Mouse (Mus musculus) ES-E14 (cell line): ENCODE measurements around the gene Tmem104. TPM values are rescaled to one million over a fixed set of nuclear protein-coding genes. Genes with fewer than 3 reads are reported as not detected.
A peak's percentile ranks its signal among the peaks of the same experiment; 100 is the strongest.

Source experiments
- DNase-seq: peaks from one replicate; pipeline ENCODE4 v3.0.0-alpha.2; 2013; ENCODE audit warnings: low read depth, low spot score
- H3K27ac ChIP-seq: 2 replicates; pipeline ENCODE4 v1.5.1; 2012; ENCODE audit warnings: low read depth, mild to moderate bottlenecking, low read length, moderate library complexity, mixed read lengths; ENCODE audit not compliant: poor library complexity, insufficient read depth, severe bottlenecking
- H3K36me3 ChIP-seq: 2 replicates; pipeline ENCODE4 v1.6.1; 2012; ENCODE audit warnings: mild to moderate bottlenecking, low read length, moderate library complexity, mixed read lengths; ENCODE audit not compliant: control insufficient read depth, poor library complexity, insufficient read depth, severe bottlenecking
- H3K4me1 ChIP-seq, 2 experiments: fragments of 150-350 bp in 1 of 2; sonication (generic) in 1 of 2; 2 replicates each; pipeline ENCODE4 v1.6.1; 2012; ENCODE audit warnings: low read length in 2 of 2, mild to moderate bottlenecking in 1 of 2, mixed read lengths in 1 of 2; ENCODE audit not compliant: control insufficient read depth in 2 of 2, insufficient read depth in 2 of 2, poor library complexity in 1 of 2
- H3K4me3 ChIP-seq, 2 experiments: fragments of 150-350 bp in 1 of 2; sonication (generic) in 1 of 2; 2 replicates each; pipeline ENCODE4 v1.5.1; 2012; ENCODE audit warnings: low read length in 2 of 2, low read depth in 1 of 2, mild to moderate bottlenecking in 1 of 2, mixed read lengths in 1 of 2; ENCODE audit not compliant: insufficient read depth in 1 of 2, poor library complexity in 1 of 2, severe bottlenecking in 1 of 2
- H3K9ac ChIP-seq: 2 replicates; pipeline ENCODE4 v1.6.1; 2012; ENCODE audit warnings: low read depth, mild to moderate bottlenecking, low read length, mixed read lengths; ENCODE audit not compliant: poor library complexity, insufficient read depth, severe bottlenecking
- H3K9me3 ChIP-seq: fragments of 150-350 bp; sonication (generic); 2 replicates; pipeline ENCODE4 v1.6.1; 2012; ENCODE audit warnings: low read depth, mild to moderate bottlenecking, low read length; ENCODE audit not compliant: control insufficient read depth, insufficient read depth
- CHD2 ChIP-seq: IDR thresholded peaks from 2 replicates; pipeline ENCODE4 v1.6.1; 2014; ENCODE audit warnings: mild to moderate bottlenecking, low read depth, low read length, inconsistent platforms
- HCFC1 ChIP-seq: IDR thresholded peaks from 2 replicates; pipeline ENCODE4 v1.6.1; 2012; ENCODE audit warnings: low read length, inconsistent platforms, borderline replicate concordance; ENCODE audit not compliant: insufficient read depth
- MAFK ChIP-seq: IDR thresholded peaks from 2 replicates; pipeline ENCODE4 v1.6.1; 2014; ENCODE audit warnings: mild to moderate bottlenecking, low read depth, low read length, inconsistent platforms; ENCODE audit not compliant: insufficient read depth
- ZC3H11A ChIP-seq: IDR thresholded peaks from 2 replicates; pipeline ENCODE4 v1.6.1; 2012; ENCODE audit warnings: low read depth, mild to moderate bottlenecking, inconsistent platforms, low read length, borderline replicate concordance
- ZNF384 ChIP-seq: IDR thresholded peaks from 2 replicates; pipeline ENCODE4 v1.6.1; 2012; ENCODE audit warnings: low read depth, low read length, inconsistent platforms
- in situ Hi-C, 2 experiments: fragments of 600-800 bp; cut with MboI; formaldehyde crosslinking; loops; one replicate each; pipeline ENCODE4 v1.15.1; 2025; ENCODE audit warnings: low sequenced_read_pairs in 2 of 2, inconsistent platforms in 1 of 2; ENCODE audit not compliant: unreplicated experiment in 2 of 2
- total RNA-seq: library from RNA; depleted of rRNA; stranded (reverse); fragments of 300-350 nt; gene quantifications from 2 replicates; pipeline ENCODE4 v1.2.3, GENCODE M21; 2012

The Tmem104 gene
- total RNA-seq, 1 experiment = 14.7 TPM

- no peak overlapping the region for H3K9ac ChIP-seq
- DNase-seq = no peak
- in situ Hi-C loops = loop anchor here in 1 of 2 experiments (5.0 kb wide), 1 partner anchor 72 kb away; no protein-coding TSS in a partner anchor
- no peak overlapping the region for H3K27ac ChIP-seq
- H3K9me3 ChIP-seq = no peaks in the 10 kb centered on the region
- peaks cover 2 to 10% of the 10 kb centered on the region in 2 experiments; a peak in 3 of 4 replicates for H3K4me1 ChIP-seq
- H3K36me3 ChIP-seq = 0 out of 2 replicates have a peak, but pooled peaks cover 3% of the 10 kb centered on the region
- no peak overlapping the region for H3K4me3 ChIP-seq
- TF ChIP-seq CHD2 (no peak), ZNF384 (no peak), ZC3H11A (no peak), HCFC1 (no peak), MAFK (no peak)
These were observed 87.5 kb downstream of the Tmem104 start for GRCm38 (mm10) chr11:115274771-115275170.

DNA sequence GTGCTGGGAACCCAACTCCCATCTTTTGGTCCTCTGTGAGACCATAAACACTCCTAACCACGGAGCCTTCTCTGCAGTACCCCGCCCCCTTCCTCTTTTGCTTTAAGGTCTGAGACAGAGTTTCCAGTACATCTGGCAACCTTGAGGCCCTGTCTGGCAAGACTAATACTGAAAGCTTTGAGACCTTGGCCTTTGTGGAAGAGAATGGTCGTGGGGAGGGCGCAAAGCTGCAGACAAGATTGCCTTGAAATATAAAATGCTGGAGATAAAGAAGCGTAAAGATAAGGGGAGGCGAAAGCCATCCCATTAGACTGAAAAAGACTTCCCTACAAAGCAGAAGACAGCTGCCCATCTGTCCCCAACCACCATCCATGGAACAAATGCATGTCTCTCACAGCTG lies 88.2 kb downstream of the Tmem104 start:
- Histone ChIP-seq H3K9me3 (no peaks in the 10 kb centered on the region), H3K27ac (no peak overlapping the region), H3K36me3 (0 out of 2 replicates have a peak, but pooled peaks cover 3% of the 10 kb centered on the region), H3K4me3 (no peak overlapping the region), H3K4me1 (peaks cover 2 to 8% of the 10 kb centered on the region in 2 experiments; a peak in 3 of 4 replicates), H3K9ac (no peak overlapping the region)
- TF ChIP-seq ZNF384 (no peak), MAFK (no peak), CHD2 (no peak), HCFC1 (no peak), ZC3H11A (no peak)
- in situ Hi-C loops = no loop called here
- DNase-seq = no peak

- TF ChIP-seq MAFK (no peak), HCFC1 (no peak), ZC3H11A (no peak), ZNF384 (no peak), CHD2 (no peak)
- Histone ChIP-seq H3K36me3 (0 out of 2 replicates have a peak, but pooled peaks cover 3% of the 10 kb centered on the region), H3K27ac (no peak overlapping the region), H3K4me1 (peaks cover 2 to 8% of the 10 kb centered on the region in 2 experiments; a peak in 3 of 4 replicates), H3K9me3 (no peaks in the 10 kb centered on the region), H3K9ac (no peak overlapping the region), H3K4me3 (peak overlapping the region; percentile 77 to 96)
- in situ Hi-C loops = no loop called here
- no peak for DNase-seq
These were observed 88.7 kb downstream of the Tmem104 start for GRCm38 (mm10) chr11:115275954-115276353.

GRCm38 (mm10) chr11:115276780-115277603 lies 89.7 kb downstream of the Tmem104 start, which contains the start of gene Fdxr:
Gene Fdxr, minus strand, starts transcription at chr11:115277050.
- H3K4me3 ChIP-seq = peak within 1 kb of the TSS; percentile 77 to 96
- H3K9me3 ChIP-seq = no peaks in the 10 kb centered on the region
- TF ChIP-seq ZNF384 (no peak), MAFK (no peak), CHD2 (peak; percentile 83), ZC3H11A (peak; percentile 7; the same call in 1 of the 2 replicates), HCFC1 (peak; percentile 46; the same call in 1 of the 2 replicates)
- peak; percentile 100 for DNase-seq
- H3K9ac ChIP-seq = peak within 1 kb of the TSS; percentile 79
- in situ Hi-C loops = no loop called here
- H3K36me3 ChIP-seq = no peaks in the 10 kb centered on the region
- H3K4me1 ChIP-seq = peaks cover 2% of the 10 kb centered on the region in 2 experiments; a peak in 3 of 4 replicates
- no peak within 1 kb of the TSS; the same call in 1 of the 2 replicates for H3K27ac ChIP-seq
